In genomic region chr2:92125330-92125729, GRCm38 (mm10) we compare ENCODE assay signal across 16 mouse cellular contexts.
"Had no signal": no experiment of that assay in that cellular context is flagged by ENCODE, and none has a peak within 500 bp of the region (broad histone marks: within the 10 kb centered on the region; RNA-seq: fewer than 3 reads in every experiment).

No protein-coding gene starts in this region.

- H3K9me3 ChIP-seq: neural tube, embryonic 13.5 days; neural tube, embryonic 15.5 days; stomach, embryonic 15.5 days had no signal

- H3K4me3 ChIP-seq: neural tube, embryonic 13.5 days; neural tube, embryonic 15.5 days; stomach, embryonic 15.5 days had no signal

- H3K36me3 ChIP-seq: neural tube, embryonic 13.5 days; neural tube, embryonic 15.5 days; stomach, embryonic 15.5 days had no signal

- H3K27me3 ChIP-seq: neural tube, embryonic 13.5 days; neural tube, embryonic 15.5 days; stomach, embryonic 15.5 days had no signal

- DNase-seq: retina, postnatal 1 day; right cerebral cortex, adult 18-20 months; right cerebral cortex, postnatal 14 days; right cerebral cortex, postnatal 25 days; right cerebral cortex, postnatal 4 days; spleen, adult 18-20 months; thymus, adult 18-20 months; thymus, adult 2 months; thymus, postnatal 14 days; thymus, postnatal 25 days; thymus, postnatal 36 days; thymus, postnatal 4 days had no signal

- H3K27ac ChIP-seq: neural tube, embryonic 13.5 days; neural tube, embryonic 15.5 days; stomach, embryonic 15.5 days; stomach, postnatal 0 days had no signal

- H3K9ac ChIP-seq: neural tube, embryonic 13.5 days; neural tube, embryonic 15.5 days; stomach, embryonic 15.5 days had no signal

- H3K4me1 ChIP-seq: neural tube, embryonic 13.5 days; neural tube, embryonic 15.5 days; stomach, embryonic 15.5 days had no signal
